Mouse (Mus musculus) bone marrow macrophage, adult 2 months (primary cell): ENCODE results near the gene C130032M10Rik.

Source experiments
- CTCF ChIP-seq: IDR thresholded peaks from 2 replicates; pipeline ENCODE4 v1.5.1; 2012; ENCODE audit warnings: low read depth, mild to moderate bottlenecking, low read length, moderate library complexity
- POLR2A ChIP-seq: IDR thresholded peaks from 2 replicates; pipeline ENCODE4 v1.6.1; 2012; ENCODE audit warnings: mild to moderate bottlenecking, low read depth, low read length, borderline replicate concordance

- TF ChIP-seq CTCF (no peak), POLR2A (no peak)
Observed at GRCm38 (mm10) chr9:114507421-114507820, 8.1 kb upstream of the C130032M10Rik start.
